Mouse (Mus musculus) embryonic fibroblast, embryonic 13.5 days (primary cell): ENCODE measurements around the gene Efcab11. TPM values are rescaled to one million over a fixed set of nuclear protein-coding genes. Genes with fewer than 3 reads are reported as not detected.

Experiments
- H3K27ac ChIP-seq: 2 replicates; pipeline ENCODE4 v1.5.1; 2012; ENCODE audit warnings: low read length, control low read depth, inconsistent platforms; ENCODE audit not compliant: insufficient read depth
- H3K4me1 ChIP-seq: 2 replicates; pipeline ENCODE4 v1.6.1; 2011; ENCODE audit warnings: low read length; ENCODE audit not compliant: control insufficient read depth, insufficient read depth
- H3K4me3 ChIP-seq: 2 replicates; pipeline ENCODE4 v1.5.1; 2011; ENCODE audit warnings: mild to moderate bottlenecking, control low read depth, low read length; ENCODE audit not compliant: insufficient read depth
- CTCF ChIP-seq: IDR thresholded peaks from 2 replicates; pipeline ENCODE4 v1.5.1; 2011; ENCODE audit warnings: mild to moderate bottlenecking, control low read depth, low read length, moderate library complexity, borderline replicate concordance; ENCODE audit not compliant: insufficient read depth
- POLR2A ChIP-seq: IDR thresholded peaks from 2 replicates; pipeline ENCODE4 v1.6.1; 2011; ENCODE audit warnings: low read depth, mild to moderate bottlenecking, control low read depth, low read length, moderate library complexity
- polyA plus RNA-seq: library from polyadenylated mRNA; stranded (reverse); fragments of >200 nt; gene quantifications from 2 replicates; pipeline ENCODE4 v1.2.4, GENCODE M21; 2011; ENCODE audit warnings: low read depth; ENCODE audit not compliant: missing spikeins, insufficient read length

The Efcab11 gene
- polyA plus RNA-seq, 1 experiment = 5.8 TPM

DNA sequence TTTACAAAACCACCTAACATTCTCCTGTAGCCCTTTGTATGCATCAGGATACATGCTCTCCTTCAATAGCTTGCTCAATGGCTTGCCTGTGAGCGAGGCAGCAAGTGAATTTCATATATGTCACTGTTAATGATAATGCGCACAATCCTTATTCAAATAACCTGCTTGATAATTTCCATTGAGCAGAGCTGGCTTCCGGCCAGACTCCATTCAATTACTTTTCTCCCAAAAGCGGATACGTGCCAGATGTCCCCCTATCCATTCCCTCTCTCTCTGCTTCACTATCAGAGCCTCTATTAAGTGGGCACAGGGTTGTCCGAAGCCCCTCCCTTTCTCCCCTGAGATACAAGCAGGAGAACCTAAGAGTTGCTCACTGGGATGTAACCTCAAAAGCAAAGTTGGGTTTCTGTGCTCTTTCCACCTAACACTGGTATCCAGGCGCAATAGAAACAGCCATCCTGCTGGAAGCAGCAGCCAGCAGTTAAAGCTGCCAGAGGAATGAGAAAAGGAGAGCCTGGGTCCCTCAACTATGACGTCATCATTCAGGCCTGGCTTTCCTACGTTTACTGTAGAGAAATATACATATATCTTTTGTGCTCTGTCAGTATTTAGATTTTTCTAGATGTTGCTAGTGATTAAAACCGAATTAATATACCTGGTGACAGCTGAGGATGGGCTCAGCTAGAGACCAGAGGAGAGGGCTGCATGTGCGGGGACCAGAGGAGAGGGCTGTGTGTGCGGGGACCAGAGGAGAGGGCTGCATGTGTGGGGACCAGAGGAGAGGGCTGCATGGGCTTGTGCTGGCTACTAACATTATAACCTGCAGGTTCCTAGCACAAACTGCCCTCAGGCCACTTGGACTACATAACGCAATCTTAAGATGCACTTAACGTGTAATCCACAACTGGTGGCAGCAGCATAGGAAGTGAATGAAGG is 30.6 kb downstream of the Efcab11 start:
- Histone ChIP-seq H3K4me1 (no peaks in the 10 kb centered on the region), H3K4me3 (no peak overlapping the region), H3K27ac (no peak overlapping the region)
- TF ChIP-seq POLR2A = no peak
- no peak for TF ChIP-seq CTCF

DNA sequence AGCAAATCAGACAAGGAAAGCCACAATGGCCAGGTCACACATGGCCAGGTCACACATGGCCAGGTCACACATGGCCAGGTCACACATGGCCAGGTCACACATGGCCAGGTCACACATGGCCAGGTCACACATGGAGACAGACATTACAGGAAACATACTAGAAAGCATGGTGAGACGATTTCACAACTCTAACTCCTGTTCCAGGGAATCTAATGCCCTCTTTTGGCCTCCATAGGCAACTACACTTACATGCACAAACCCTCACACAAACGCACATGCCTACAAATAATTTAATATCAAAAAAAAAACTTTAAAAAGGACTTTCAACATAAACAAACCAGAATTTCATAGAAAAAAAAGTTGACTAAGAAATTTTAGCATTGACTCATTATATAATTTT is 34.2 kb downstream of the Efcab11 start:
- no peak overlapping the region for H3K27ac ChIP-seq
- TF ChIP-seq CTCF = no peak
- no peak for TF ChIP-seq POLR2A
- no peaks in the 10 kb centered on the region for H3K4me1 ChIP-seq
- no peak overlapping the region for H3K4me3 ChIP-seq

DNA sequence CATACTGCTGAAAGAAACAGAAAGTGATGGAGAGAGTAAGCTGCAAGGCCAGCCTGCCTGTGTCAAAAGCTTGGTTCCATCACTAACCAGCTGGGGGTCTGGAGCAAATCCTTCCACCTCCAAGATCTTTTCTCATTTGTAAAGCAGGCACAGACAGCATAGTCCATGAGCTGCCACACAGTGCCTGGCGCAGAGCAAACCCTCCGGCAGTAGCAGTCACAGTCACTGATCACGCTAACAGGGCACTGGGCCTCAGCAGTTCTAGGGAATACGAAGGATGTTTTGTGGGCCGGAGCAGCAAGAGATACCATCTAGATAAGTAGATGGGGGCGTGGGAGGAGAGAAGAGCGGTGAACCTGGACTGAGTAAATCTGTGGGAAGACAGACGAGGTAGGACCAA is 39.3 kb downstream of the Efcab11 start:
- TF ChIP-seq POLR2A (no peak), CTCF (no peak)
- no peak overlapping the region for H3K4me3 ChIP-seq
- no peaks in the 10 kb centered on the region for H3K4me1 ChIP-seq
- H3K27ac ChIP-seq = no peak overlapping the region

DNA sequence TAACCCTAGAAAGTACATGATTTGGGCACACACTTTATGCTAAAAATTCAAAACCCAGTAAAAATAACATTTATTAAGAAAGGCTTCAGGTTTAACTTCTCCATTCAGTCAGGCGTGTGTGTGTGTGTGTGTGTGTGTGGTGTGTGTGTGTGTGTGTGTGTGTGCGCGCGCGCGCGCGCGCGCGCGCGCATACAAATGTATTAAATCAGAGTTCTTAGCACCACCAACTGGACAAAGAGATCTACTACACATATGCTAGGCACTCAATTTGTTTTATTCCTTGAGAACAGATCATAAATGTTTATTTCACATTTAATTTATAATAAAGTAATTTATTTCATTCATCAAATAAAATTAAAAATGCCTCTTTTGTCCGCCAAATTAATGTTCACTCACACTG is 45.5 kb downstream of the Efcab11 start:
- TF ChIP-seq POLR2A (no peak), CTCF (no peak)
- no peak overlapping the region for H3K4me3 ChIP-seq
- no peaks in the 10 kb centered on the region for H3K4me1 ChIP-seq
- no peak overlapping the region for H3K27ac ChIP-seq

DNA sequence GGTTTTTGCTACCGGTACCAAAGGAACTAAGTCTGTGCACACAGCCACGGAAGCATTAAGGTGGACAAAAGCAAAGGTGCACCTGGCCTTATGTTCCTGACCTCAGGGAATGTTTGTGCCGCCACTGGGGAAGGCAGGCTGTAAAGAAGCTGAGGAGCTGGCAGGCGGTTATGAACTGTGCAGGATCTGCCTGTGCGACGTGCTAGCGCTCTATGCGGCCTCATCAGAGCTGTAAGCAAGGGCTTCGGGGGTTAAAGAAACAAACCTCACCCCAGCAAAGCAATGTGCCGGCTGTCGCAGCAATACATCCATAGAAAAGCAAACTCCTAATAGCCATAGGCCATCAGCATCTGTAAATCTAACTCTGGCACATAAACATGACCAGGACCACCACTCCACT is 46.1 kb downstream of the Efcab11 start:
- Histone ChIP-seq H3K4me3 (no peak overlapping the region), H3K27ac (no peak overlapping the region), H3K4me1 (no peaks in the 10 kb centered on the region)
- no peak for TF ChIP-seq CTCF
- no peak for TF ChIP-seq POLR2A

DNA sequence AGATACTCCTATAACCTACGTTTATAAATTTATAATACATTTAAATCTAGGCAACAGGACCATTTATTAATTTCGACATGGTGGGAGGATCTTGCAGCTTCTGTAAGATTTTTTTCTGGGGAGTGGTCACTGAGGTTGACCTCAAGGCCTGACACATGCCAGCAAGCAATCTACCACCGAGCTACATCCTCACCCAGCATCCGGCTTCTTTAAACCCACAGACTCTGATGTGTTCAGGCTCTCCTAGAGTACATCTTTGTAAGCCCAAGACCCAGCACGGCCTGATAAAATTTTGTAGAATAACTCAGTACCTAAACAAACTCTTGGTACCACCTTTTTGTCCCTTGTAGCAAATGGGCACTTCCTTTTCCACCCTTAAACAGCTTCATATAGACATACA is 46.7 kb downstream of the Efcab11 start:
- Histone ChIP-seq H3K4me3 (no peak overlapping the region), H3K4me1 (no peaks in the 10 kb centered on the region), H3K27ac (no peak overlapping the region)
- no peak for TF ChIP-seq POLR2A
- TF ChIP-seq CTCF = no peak

DNA sequence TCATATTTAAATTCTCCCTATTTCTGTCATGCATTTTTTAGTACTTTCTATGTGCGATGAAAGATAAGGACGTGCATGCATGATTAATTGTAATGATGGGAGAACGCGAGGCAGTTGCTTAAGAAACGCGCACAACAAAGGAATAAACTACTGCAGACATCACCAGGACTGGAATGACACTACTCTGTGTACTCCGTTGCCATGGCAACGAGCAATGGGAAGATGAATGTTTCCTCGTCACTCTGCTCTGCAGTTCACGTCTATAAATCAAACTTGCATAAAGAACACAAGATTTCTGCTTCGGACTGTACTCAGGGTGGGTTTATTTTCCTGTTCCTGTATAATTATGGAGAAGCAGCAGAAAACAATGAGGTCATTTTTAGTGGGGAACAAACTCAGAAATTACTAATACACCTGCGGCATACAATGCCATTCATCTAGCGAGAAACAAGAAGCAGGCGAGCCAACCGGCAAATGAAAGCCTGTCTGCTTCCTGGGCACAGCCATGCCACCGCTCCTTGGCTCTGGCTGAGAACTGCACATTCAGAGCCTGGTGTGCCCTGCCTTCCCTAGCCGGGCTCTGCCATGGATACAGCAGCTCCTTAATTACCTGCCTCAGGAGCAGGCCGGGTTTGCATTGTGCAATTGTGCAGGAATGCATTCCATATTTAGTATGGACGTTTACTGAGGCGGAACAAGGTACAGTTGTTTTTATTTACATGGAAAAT is 47.7 kb downstream of the Efcab11 start:
- no peaks in the 10 kb centered on the region for H3K4me1 ChIP-seq
- no peak overlapping the region for H3K27ac ChIP-seq
- no peak for TF ChIP-seq POLR2A
- no peak for TF ChIP-seq CTCF
- no peak overlapping the region for H3K4me3 ChIP-seq

DNA sequence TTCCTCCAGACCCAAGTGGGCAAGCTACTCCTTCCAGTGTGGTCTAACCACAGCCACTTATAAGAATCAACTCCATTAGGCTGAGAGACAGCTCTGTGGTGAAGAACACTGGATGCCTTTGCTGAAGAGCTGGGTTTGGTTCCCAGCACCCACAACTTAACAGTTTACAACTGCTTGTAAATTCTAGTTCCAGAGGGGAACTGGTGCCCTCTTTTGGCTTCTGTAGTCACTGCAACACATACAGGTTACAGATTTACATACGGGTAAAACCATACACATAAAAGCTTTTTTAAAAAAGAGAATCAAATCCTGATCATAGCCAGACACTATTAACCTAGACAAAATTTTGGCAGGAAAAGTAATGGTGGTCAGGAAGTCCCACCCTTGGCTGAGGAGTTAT is 50.8 kb downstream of the Efcab11 start:
- TF ChIP-seq CTCF (no peak), POLR2A (no peak)
- Histone ChIP-seq H3K4me1 (no peaks in the 10 kb centered on the region), H3K27ac (no peak overlapping the region), H3K4me3 (no peak overlapping the region)

DNA sequence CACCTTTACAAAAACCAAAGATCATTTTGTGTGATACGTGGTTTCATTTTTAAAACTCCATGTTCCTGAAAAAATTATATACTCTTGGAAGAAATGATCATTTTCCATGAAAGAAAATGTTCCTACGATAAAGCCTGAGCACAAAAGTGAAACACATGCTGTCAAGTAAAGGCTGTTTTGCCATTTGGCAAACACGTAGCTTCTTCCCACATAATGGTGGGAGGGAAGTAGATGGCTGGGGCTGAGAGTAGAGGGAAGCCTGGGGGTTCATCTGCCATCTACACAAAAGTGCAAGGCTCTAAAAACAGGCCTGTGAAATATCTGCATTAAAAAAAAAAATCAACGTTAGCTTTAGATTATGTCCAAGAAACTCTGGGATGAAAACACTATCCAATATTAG is 61.6 kb downstream of the Efcab11 start:
- TF ChIP-seq POLR2A (no peak), CTCF (no peak)
- Histone ChIP-seq H3K27ac (no peak overlapping the region), H3K4me1 (no peaks in the 10 kb centered on the region; the same call in 1 of the 2 replicates), H3K4me3 (no peak overlapping the region)
